Mouse (Mus musculus) activated CD4-positive, CD25-positive, alpha-beta regulatory T cell, adult 9 weeks (primary cell): Measurements from ENCODE around the gene Rpa3. TPM values are rescaled to one million over a fixed set of nuclear protein-coding genes. Genes with fewer than 3 reads are reported as not detected.

Source experiments
- polyA plus RNA-seq: library from polyadenylated mRNA; unstranded; fragments of 100-300 nt; shearing (Covaris generic); gene quantifications from one replicate; pipeline ENCODE4 v1.2.1, GENCODE M21; 2017

The Rpa3 gene
- polyA plus RNA-seq = 75.9 TPM

DNA sequence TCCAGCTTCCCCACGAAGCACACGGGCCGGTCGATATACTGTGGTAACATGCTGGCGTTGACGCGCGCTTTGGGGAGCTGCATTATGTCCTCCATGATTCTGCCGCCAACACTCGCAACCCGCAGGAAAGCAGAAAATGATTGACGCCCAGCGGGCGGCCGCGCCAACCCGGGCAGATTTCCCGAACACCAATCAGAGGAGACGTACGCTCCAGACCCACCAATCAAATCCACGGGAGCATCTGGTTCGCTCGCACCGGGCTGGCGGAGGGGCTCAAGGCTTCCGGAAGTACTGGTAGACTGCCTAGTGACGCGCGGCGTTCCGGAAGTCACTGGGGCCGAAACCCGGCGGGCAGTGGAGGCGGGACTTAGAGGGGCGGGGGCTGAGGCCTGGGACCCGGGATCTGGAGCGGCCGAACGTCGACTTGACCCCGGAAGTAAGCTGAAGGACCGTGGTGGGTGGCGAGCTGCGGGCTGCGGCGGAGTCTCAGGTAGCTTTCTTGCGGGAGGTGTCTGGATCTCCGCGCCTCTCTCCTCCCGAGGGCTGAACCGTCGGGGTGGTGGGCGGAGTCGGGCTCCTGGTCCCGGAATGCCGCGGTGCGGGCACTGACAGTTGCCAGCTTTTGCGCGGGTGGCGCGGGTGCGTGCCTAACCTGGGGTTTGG is at the start of gene Rpa3, which contains the start of the genes Umad1 and Gm45062:
TSS of gene Rpa3 (minus strand) at position 170 of the 663 bp plus-strand sequence.
TSS of gene Umad1 (plus strand) at position 285 of the 663 bp plus-strand sequence.
TSS of gene Gm45062 (plus strand) at position 447 of the 663 bp plus-strand sequence.

DNA sequence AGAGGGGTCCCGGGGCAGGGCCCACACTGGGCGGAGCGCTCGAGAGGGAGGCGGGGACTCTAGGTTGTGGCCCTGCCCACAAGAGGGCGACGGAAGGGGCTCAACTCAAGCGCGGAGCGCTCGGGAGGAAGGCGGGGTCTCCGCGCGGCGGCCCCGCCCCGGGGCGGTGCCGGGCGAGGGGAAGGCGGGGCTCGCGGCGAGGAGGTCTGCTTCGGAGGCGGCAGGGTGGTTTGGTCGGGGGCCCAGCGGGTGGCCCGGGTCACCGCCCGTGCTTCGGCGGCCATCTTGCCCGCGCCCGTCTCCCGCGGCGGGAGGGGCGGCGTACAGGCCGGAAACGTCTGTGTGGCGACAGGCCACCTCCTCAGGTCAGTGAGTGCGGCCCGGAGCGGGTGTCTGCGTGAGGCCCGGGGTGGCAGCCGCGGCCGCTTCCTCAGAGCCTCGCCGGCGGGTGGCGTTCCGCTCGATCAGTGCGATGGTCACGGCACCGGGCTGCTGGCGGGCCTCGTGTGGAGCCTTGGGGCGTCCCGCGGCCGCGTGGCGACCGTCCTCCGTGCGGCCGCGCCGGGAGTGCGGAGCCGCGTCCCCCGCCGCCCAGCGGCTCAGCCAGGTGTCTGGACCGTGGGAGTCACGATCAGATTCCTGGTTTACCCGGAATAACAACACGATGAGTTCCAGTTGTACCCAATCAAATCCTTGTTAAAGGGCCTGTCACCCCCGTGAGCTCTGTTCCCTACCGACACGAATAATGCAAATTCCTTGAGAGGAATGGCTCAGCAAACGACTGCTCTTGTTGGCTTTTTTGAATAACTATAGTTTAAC is 49.7 kb downstream of the Rpa3 start, which contains the start of gene Mios:
TSS of gene Mios (plus strand) at position 176 of the 819 bp plus-strand sequence.

Other genes starting within 250 kb of the Rpa3 start
- not detected for gene Col28a1, start 66.6 kb downstream of the Rpa3 start, polyA plus RNA-seq
- 18.6 TPM for gene Mios, start 50.0 kb downstream of the Rpa3 start, polyA plus RNA-seq
- gene Umad1, start 115 bp upstream of the Rpa3 start, polyA plus RNA-seq = 19.1 TPM
- gene Gm45062, start 277 bp upstream of the Rpa3 start, polyA plus RNA-seq = 5.5 TPM